ENCODE assay signal across 7 mouse cellular contexts in the genomic region with DNA sequence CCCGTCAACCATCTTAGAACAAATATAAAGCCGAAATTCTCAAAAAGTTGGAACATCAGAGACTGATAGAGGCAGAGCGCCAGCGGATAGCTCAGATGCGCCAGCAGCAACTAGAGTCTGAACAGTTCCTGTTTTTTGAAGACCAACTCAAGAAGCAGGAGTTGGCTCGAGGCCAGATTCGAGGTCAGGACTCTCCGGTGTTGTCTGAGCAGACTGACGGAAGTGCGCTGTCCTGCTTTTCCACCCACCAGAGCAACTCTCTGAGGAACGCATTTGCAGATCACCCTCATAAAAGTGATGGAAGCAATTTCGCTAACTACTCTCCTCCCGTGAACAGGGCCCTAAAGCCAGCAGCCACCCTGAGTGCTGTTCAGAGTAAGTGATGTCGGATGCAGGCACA. TPM values are rescaled to one million over a fixed set of nuclear protein-coding genes. Genes with fewer than 3 reads are reported as not detected.
DNase-seq lines count a peak whose midpoint lies in the region; ATAC-seq and TF ChIP-seq lines count a peak whose summit lies in the region.

No protein-coding gene starts in this region.

- ATAC-seq in common myeloid progenitor, adult 5-6 weeks (replicated peaks; ENCODE audit: low read depth, poor library complexity, severe bottlenecking) = peak; percentile 77

- no peak overlapping the region for H3K4me3 ChIP-seq in spleen, adult 2 months (ENCODE audit: extremely low read depth, insufficient read depth, insufficient read length)
- H3K4me3 ChIP-seq in hindbrain, embryonic 10.5 days = no peak overlapping the region

- no peak for TF ChIP-seq CTCF in spleen, adult 2 months (IDR thresholded peaks at IDR 0.05; ENCODE audit: extremely low read depth, insufficient read depth, insufficient read length, insufficient replicate concordance)

- H3K9me3 ChIP-seq in hindbrain, embryonic 10.5 days = no peaks in the 10 kb centered on the region

- no peaks in the 10 kb centered on the region; the same call in 1 of the 2 replicates for H3K4me1 ChIP-seq in spleen, adult 2 months (ENCODE audit: control insufficient read depth, insufficient read depth, insufficient read length)
- H3K4me1 ChIP-seq in hindbrain, embryonic 10.5 days (replicated peaks) = peaks cover 7% of the 10 kb centered on the region; the same call in 1 of the 2 replicates

- whole genome bisulfite sequencing in spleen, adult 2 months = 60% methylated on average over 14 of the region's 14 CpGs
- WGBS in hindbrain, embryonic 10.5 days = 94% methylated on average over 14 of the region's 14 CpGs

- peak; percentile 27 for DNase-seq in ovary, adult 18-20 months (ENCODE audit: low spot score)
- DNase-seq in ovary, postnatal 10 days (ENCODE audit: low spot score) = no peak
- DNase-seq in kidney, adult 11 months = peak; percentile 46
- DNase-seq in left cerebral cortex, postnatal 4 days = peak; percentile 47
- DNase-seq in spleen, adult 2 months (ENCODE audit: low read depth in 1 of 2, low spot score in 2 of 2) = peak in 1 of 2 experiments; percentile 66
- no peak for DNase-seq in hindbrain, embryonic 10.5 days (ENCODE audit: low spot score)

- 0 out of 2 replicates have a peak overlapping the region, but pooled peaks have one; percentile 9 for H3K27ac ChIP-seq in spleen, adult 2 months (ENCODE audit: insufficient read depth, low read length)
- H3K27ac ChIP-seq in hindbrain, embryonic 10.5 days = no peak overlapping the region

- peaks cover 39% of the 10 kb centered on the region for H3K36me3 ChIP-seq in spleen, adult 2 months (ENCODE audit: control insufficient read depth, insufficient read depth, low read length)
- no peaks in the 10 kb centered on the region for H3K36me3 ChIP-seq in hindbrain, embryonic 10.5 days

- H3K27me3 ChIP-seq in spleen, adult 2 months (ENCODE audit: control insufficient read depth, insufficient read depth, low read length) = no peaks in the 10 kb centered on the region
- H3K27me3 ChIP-seq in hindbrain, embryonic 10.5 days (ENCODE audit: insufficient read depth, poor library complexity, severe bottlenecking) = no peaks in the 10 kb centered on the region

- TF ChIP-seq POLR2A in spleen, adult 2 months (IDR thresholded peaks at IDR 0.05; ENCODE audit: low read depth, low read length) = no peak

- intact Hi-C loops in left cerebral cortex, postnatal 4 days (cut with DNase I) = no loop called here

RNA-seq across cellular contexts. Expression of gene Acta2, which starts 21.4 kb away (rescaled TPM):
- total RNA-seq in common myeloid progenitor, adult 5-6 weeks (2017) = not detected in 2 replicates
- 10 to 100 TPM in 1 of 2 experiments, 1 to 10 TPM in 1; 9.3 to 10.5 TPM for total RNA-seq in left cerebral cortex, postnatal 4 days (2021)
- polyA plus RNA-seq in spleen, adult 2 months (2012; rRNA removed) = 156 and 182 TPM in 2 replicates
- polyA plus RNA-seq in hindbrain, embryonic 10.5 days (2016; fragmentation: Nextera tagmentation; extraction: Ambion mirVana) = 22.6 and 31.1 TPM in 2 replicates

RNA-seq across cellular contexts. Expression of gene Stambpl1, which starts 41.9 kb away (rescaled TPM):
- 8.0 and 12.1 TPM in 2 replicates for total RNA-seq in common myeloid progenitor, adult 5-6 weeks (2017)
- 10 to 100 TPM; 17.4 to 22.5 TPM for total RNA-seq in left cerebral cortex, postnatal 4 days (2021)
- 9.5 and 10.1 TPM in 2 replicates for polyA plus RNA-seq in spleen, adult 2 months (2012; rRNA removed)
- 2.9 and 3.7 TPM in 2 replicates for polyA plus RNA-seq in hindbrain, embryonic 10.5 days (2016; fragmentation: Nextera tagmentation; extraction: Ambion mirVana)

RNA-seq across cellular contexts. Expression of gene Fas, which starts 56.5 kb away (rescaled TPM):
- total RNA-seq in common myeloid progenitor, adult 5-6 weeks (2017) = 0.44 and 0.73 TPM in 2 replicates
- 1 to 10 TPM in 1 of 2 experiments, not detected in 1; 1.2 TPM for total RNA-seq in left cerebral cortex, postnatal 4 days (2021)
- polyA plus RNA-seq in spleen, adult 2 months (2012; rRNA removed) = 1.1 and 1.4 TPM in 2 replicates
- 0.15 and 0.31 TPM in 2 replicates for polyA plus RNA-seq in hindbrain, embryonic 10.5 days (2016; fragmentation: Nextera tagmentation; extraction: Ambion mirVana)

Comparison
In these comparisons a context has a peak if more than half of its experiments do, and no peak if none do; other contexts are left out.
1. DNase-seq: peak in ovary, adult 18-20 months (single experiment), kidney, adult 11 months (single experiment) and left cerebral cortex, postnatal 4 days (single experiment); none in ovary, postnatal 10 days (single experiment) and hindbrain, embryonic 10.5 days (single experiment).
2. RNA of gene Acta2, which starts 21.4 kb away (total RNA-seq): 9.3 to 10.5 TPM in left cerebral cortex, postnatal 4 days; not detected in common myeloid progenitor, adult 5-6 weeks; every median in the first group is over 10 times any median in the second.